In the genomic region with DNA sequence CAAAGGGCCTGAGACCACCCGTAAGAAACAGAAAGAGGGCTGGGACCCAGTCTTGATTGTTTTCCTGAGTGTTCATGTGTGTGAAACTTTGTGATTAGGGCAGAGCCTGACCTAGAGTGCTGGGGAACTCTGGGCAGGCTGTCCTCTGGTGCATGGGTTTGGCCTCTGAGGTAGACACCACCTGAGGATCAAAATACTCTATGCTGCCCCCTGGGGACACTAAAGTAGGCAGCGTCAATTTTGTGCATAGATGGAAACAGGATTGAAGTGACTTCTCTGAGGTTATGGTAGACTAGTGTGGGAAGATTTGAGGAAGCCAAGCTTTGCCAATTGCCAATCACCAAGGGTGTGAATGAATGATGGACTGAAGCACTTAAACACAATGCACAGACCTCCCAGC, we compare ENCODE assay signal across 14 mouse cellular contexts. TPM values are rescaled to one million over a fixed set of nuclear protein-coding genes. Genes with fewer than 3 reads are reported as not detected.
DNase-seq lines count a peak whose midpoint lies in the region; ATAC-seq and TF ChIP-seq lines count a peak whose summit lies in the region.
"Had no signal": no experiment of that assay in that cellular context is flagged by ENCODE, and none has a peak within 500 bp of the region (broad histone marks: within the 10 kb centered on the region; RNA-seq: fewer than 3 reads in every experiment).

No protein-coding gene starts in this region.

- no peak for DNase-seq in layer of hippocampus, adult 2 months (ENCODE audit: low spot score in 2 of 2)
- no peak for DNase-seq in layer of hippocampus, postnatal 25 days (ENCODE audit: extremely low spot score in 1 of 2, low spot score in 1 of 2)
- DNase-seq in B cell, adult 2 months: peak; percentile 25 to 27
- peak; percentile 59 for DNase-seq in MEL (ENCODE audit: low read depth, low spot score)
- no peak for DNase-seq in hindbrain, embryonic 10.5 days (ENCODE audit: low spot score)
- DNase-seq in adrenal gland, postnatal 25 days: no peak
- DNase-seq: heart, postnatal 4 days; kidney, adult 9 months; layer of hippocampus, postnatal 36 days had no signal

- peak; percentile 14 for TF ChIP-seq RAD21 in MEL (IDR thresholded peaks at IDR 0.05; ENCODE audit: low read depth, low read length)

- 71% methylated on average over 2 of the region's 2 CpGs for WGBS in hindbrain, embryonic 10.5 days

- TF ChIP-seq CTCF in layer of hippocampus, adult 2 months (conservative IDR thresholded peaks at IDR 0.05): peak; percentile 50
- peak; percentile 29 to 60 (median 53); a peak in 5 of 6 replicates for TF ChIP-seq CTCF in MEL (IDR thresholded peaks at IDR 0.05 in 2 of 3, conservative IDR thresholded peaks at IDR 0.05 in 1 of 3; ENCODE audit: control insufficient read depth in 1 of 3, insufficient read depth in 1 of 3, low read depth in 2 of 3, low read length in 3 of 3, poor library complexity in 1 of 3, severe bottlenecking in 1 of 3)

- H3K9ac ChIP-seq in MEL (ENCODE audit: control insufficient read depth, low read depth, low read length, poor library complexity, severe bottlenecking): no peak overlapping the region
- H3K9ac ChIP-seq: lung, embryonic 15.5 days had no signal

- H3K27me3 ChIP-seq in MEL (ENCODE audit: control insufficient read depth in 1 of 2, insufficient read depth in 2 of 2, low read length in 2 of 2): no peaks in the 10 kb centered on the region
- no peaks in the 10 kb centered on the region for H3K27me3 ChIP-seq in hindbrain, embryonic 10.5 days (ENCODE audit: insufficient read depth, poor library complexity, severe bottlenecking)
- H3K27me3 ChIP-seq: lung, embryonic 15.5 days; Patski had no signal

- no peak overlapping the region for H3K27ac ChIP-seq in layer of hippocampus, adult 2 months
- no peak overlapping the region for H3K27ac ChIP-seq in MEL (ENCODE audit: control insufficient read depth, low read depth, low read length)
- H3K27ac ChIP-seq in hindbrain, embryonic 10.5 days: no peak overlapping the region
- H3K27ac ChIP-seq: forebrain, embryonic 10.5 days; lung, embryonic 15.5 days had no signal

- H3K79me2 ChIP-seq in MEL (ENCODE audit: control insufficient read depth, insufficient read depth, low read length, poor library complexity): no peaks in the 10 kb centered on the region

- H3K4me3 ChIP-seq in layer of hippocampus, adult 2 months: no peak overlapping the region
- no peak overlapping the region for H3K4me3 ChIP-seq in MEL (ENCODE audit: control insufficient read depth in 1 of 2, insufficient read depth in 1 of 2, low read depth in 2 of 2, low read length in 2 of 2)
- H3K4me3 ChIP-seq in hindbrain, embryonic 10.5 days: no peak overlapping the region
- H3K4me3 ChIP-seq: forebrain, embryonic 10.5 days; lung, embryonic 15.5 days had no signal

- TF ChIP-seq POLR2A in MEL (IDR thresholded peaks at IDR 0.05; ENCODE audit: control insufficient read depth in 1 of 2, insufficient read depth in 1 of 2, low read depth in 1 of 2, low read length in 2 of 2, poor library complexity in 1 of 2): no peak

- no peaks in the 10 kb centered on the region for H3K9me3 ChIP-seq in MEL (replicated peaks; ENCODE audit: insufficient read depth, low read length)
- no peaks in the 10 kb centered on the region for H3K9me3 ChIP-seq in hindbrain, embryonic 10.5 days
- H3K9me3 ChIP-seq: forebrain, embryonic 10.5 days; lung, embryonic 15.5 days had no signal

- peaks cover 0 to 3% of the 10 kb centered on the region in 2 experiments; a peak in 1 of 4 replicates for H3K36me3 ChIP-seq in MEL (ENCODE audit: control insufficient read depth in 1 of 2, insufficient read depth in 2 of 2, low read length in 2 of 2)
- H3K36me3 ChIP-seq in hindbrain, embryonic 10.5 days: peaks cover 24% of the 10 kb centered on the region

- ATAC-seq in megakaryocyte, adult 5-6 weeks (ENCODE audit: poor library complexity, severe bottlenecking): peak; percentile 59; the same call in 1 of the 2 replicates
- ATAC-seq: Patski had no signal

- H3K4me1 ChIP-seq in MEL (ENCODE audit: control insufficient read depth in 1 of 2, insufficient read depth in 2 of 2, low read length in 2 of 2): peaks cover 0 to 14% of the 10 kb centered on the region in 2 experiments; a peak in 3 of 4 replicates
- H3K4me1 ChIP-seq in hindbrain, embryonic 10.5 days (replicated peaks): no peaks in the 10 kb centered on the region
- H3K4me1 ChIP-seq: forebrain, embryonic 10.5 days; lung, embryonic 15.5 days had no signal

- TF ChIP-seq EP300 in MEL (IDR thresholded peaks at IDR 0.05; ENCODE audit: low read depth in 1 of 2, low read length in 2 of 2): no peak

TF ChIP-seq in MEL, 35 proteins besides CTCF, POLR2A, EP300 and RAD21:
- peak; percentile 41; the same call in 1 of the 2 replicates for TF ChIP-seq SMC3 (IDR thresholded peaks at IDR 0.05; ENCODE audit: low read depth, low read length)
- no peak for TF ChIP-seq POLR2AphosphoS2 (IDR thresholded peaks at IDR 0.05; ENCODE audit: low read length)

RNA-seq across cellular contexts. Expression of gene Mcat, which starts 7.1 kb away (rescaled TPM):
- total RNA-seq in layer of hippocampus, adult 2 months (2021): 10 to 100 TPM; 24.2 to 28.7 TPM
- total RNA-seq in layer of hippocampus, postnatal 25 days (2021): 10 to 100 TPM; 26.3 to 29.5 TPM
- 32.6 and 35.9 TPM in 2 replicates for total RNA-seq in MEL (2012; rRNA removed)
- polyA plus RNA-seq in MEL (2012; ENCODE audit: insufficient read depth in 1 of 2, insufficient read length in 2 of 2, low read depth in 1 of 2, low replicate concordance in 2 of 2, missing spikeins in 1 of 2): 10 to 100 TPM in 1 of 2 experiments, not detected in 1; 28.8 TPM
- 4.3 and 5.2 TPM in 2 replicates for total RNA-seq in megakaryocyte, adult 5-6 weeks (2015)
- total RNA-seq in megakaryocyte, adult 5-6 weeks (2017): 7.0 and 8.0 TPM in 2 replicates
- 48.4 and 49.0 TPM in 2 replicates for polyA plus RNA-seq in hindbrain, embryonic 10.5 days (2016; fragmentation: Nextera tagmentation; extraction: Ambion mirVana)
- total RNA-seq in adrenal gland, postnatal 25 days (2021): 32.9 and 44.8 TPM in 2 replicates

RNA-seq across cellular contexts. Expression of gene Tspo, which starts 7.2 kb away (rescaled TPM):
- 1 to 10 TPM; 5.4 to 6.1 TPM for total RNA-seq in layer of hippocampus, adult 2 months (2021)
- 1 to 10 TPM; 3.5 to 4.6 TPM for total RNA-seq in layer of hippocampus, postnatal 25 days (2021)
- total RNA-seq in MEL (2012; rRNA removed): 61.3 and 80.0 TPM in 2 replicates
- polyA plus RNA-seq in MEL (2012; ENCODE audit: insufficient read depth in 1 of 2, insufficient read length in 2 of 2, low read depth in 1 of 2, low replicate concordance in 2 of 2, missing spikeins in 1 of 2): 10 to 100 TPM in 1 of 2 experiments, not detected in 1; 66.5 TPM
- total RNA-seq in megakaryocyte, adult 5-6 weeks (2015): 184 and 209 TPM in 2 replicates
- 112 and 119 TPM in 2 replicates for total RNA-seq in megakaryocyte, adult 5-6 weeks (2017)
- 40.7 TPM in 2 replicates for polyA plus RNA-seq in hindbrain, embryonic 10.5 days (2016; fragmentation: Nextera tagmentation; extraction: Ambion mirVana)
- total RNA-seq in adrenal gland, postnatal 25 days (2021): 381 and 451 TPM in 2 replicates

RNA-seq across cellular contexts. Expression of gene Ttll12, which starts 24.3 kb away (rescaled TPM):
- total RNA-seq in layer of hippocampus, adult 2 months (2021): 10 to 100 TPM; 10.3 to 11.2 TPM
- 10 to 100 TPM; 13.2 to 13.5 TPM for total RNA-seq in layer of hippocampus, postnatal 25 days (2021)
- 41.9 and 43.9 TPM in 2 replicates for total RNA-seq in MEL (2012; rRNA removed)
- 10 to 100 TPM in 1 of 2 experiments, not detected in 1; 76.5 TPM for polyA plus RNA-seq in MEL (2012; ENCODE audit: insufficient read depth in 1 of 2, insufficient read length in 2 of 2, low read depth in 1 of 2, low replicate concordance in 2 of 2, missing spikeins in 1 of 2)
- total RNA-seq in megakaryocyte, adult 5-6 weeks (2015): 5.9 and 6.1 TPM in 2 replicates
- total RNA-seq in megakaryocyte, adult 5-6 weeks (2017): 3.0 and 6.5 TPM in 2 replicates
- polyA plus RNA-seq in hindbrain, embryonic 10.5 days (2016; fragmentation: Nextera tagmentation; extraction: Ambion mirVana): 59.1 and 59.6 TPM in 2 replicates
- 33.1 and 33.7 TPM in 2 replicates for total RNA-seq in adrenal gland, postnatal 25 days (2021)

RNA-seq across cellular contexts. Expression of gene Bik, which starts 44.0 kb away (rescaled TPM):
- not detected for total RNA-seq in layer of hippocampus, adult 2 months (2021)
- not detected for total RNA-seq in layer of hippocampus, postnatal 25 days (2021)
- total RNA-seq in MEL (2012; rRNA removed): 5.1 and 7.6 TPM in 2 replicates
- polyA plus RNA-seq in MEL (2012; ENCODE audit: insufficient read depth in 1 of 2, insufficient read length in 2 of 2, low read depth in 1 of 2, low replicate concordance in 2 of 2, missing spikeins in 1 of 2): 10 to 100 TPM in 1 of 2 experiments, not detected in 1; 10.2 TPM
- total RNA-seq in megakaryocyte, adult 5-6 weeks (2015): 0.41 TPM in 1 of 2 replicates, not detected in the other
- total RNA-seq in megakaryocyte, adult 5-6 weeks (2017): 0.40 TPM in 1 of 2 replicates, not detected in the other
- 2.2 and 4.1 TPM in 2 replicates for polyA plus RNA-seq in hindbrain, embryonic 10.5 days (2016; fragmentation: Nextera tagmentation; extraction: Ambion mirVana)
- total RNA-seq in adrenal gland, postnatal 25 days (2021): 3.9 and 4.3 TPM in 2 replicates
- total RNA-seq: monocyte, adult 5-6 weeks had no signal

RNA-seq across cellular contexts. Expression of gene Ttll1, which starts 59.9 kb away (rescaled TPM):
- 10 to 100 TPM; 34.5 to 36.6 TPM for total RNA-seq in layer of hippocampus, adult 2 months (2021)
- total RNA-seq in layer of hippocampus, postnatal 25 days (2021): 10 to 100 TPM; 38.1 to 39.1 TPM
- 3.4 and 4.4 TPM in 2 replicates for total RNA-seq in MEL (2012; rRNA removed)
- polyA plus RNA-seq in MEL (2012; ENCODE audit: insufficient read depth in 1 of 2, insufficient read length in 2 of 2, low read depth in 1 of 2, low replicate concordance in 2 of 2, missing spikeins in 1 of 2): 10 to 100 TPM in 1 of 2 experiments, not detected in 1; 14.1 TPM
- 3.6 and 3.8 TPM in 2 replicates for total RNA-seq in megakaryocyte, adult 5-6 weeks (2015)
- 3.2 and 4.4 TPM in 2 replicates for total RNA-seq in megakaryocyte, adult 5-6 weeks (2017)
- polyA plus RNA-seq in hindbrain, embryonic 10.5 days (2016; fragmentation: Nextera tagmentation; extraction: Ambion mirVana): 38.0 and 50.4 TPM in 2 replicates
- total RNA-seq in adrenal gland, postnatal 25 days (2021): 6.2 and 9.0 TPM in 2 replicates

Comparison
In these comparisons a context has a peak if more than half of its experiments do, and no peak if none do; other contexts are left out.
1. DNase-seq: peak in B cell, adult 2 months (2 of 2) and MEL (single experiment); none in layer of hippocampus, adult 2 months (0 of 2), layer of hippocampus, postnatal 25 days (0 of 2), hindbrain, embryonic 10.5 days (single experiment) and adrenal gland, postnatal 25 days (single experiment).